Mouse (Mus musculus) ovary, adult 18-20 months (tissue): ENCODE results near the gene Dennd6a.
A peak's percentile ranks its signal among the peaks of the same experiment; 100 is the strongest.
"Not testable (repeated sequence)": the region's sequence is repeated elsewhere in the genome, so short reads cannot be mapped to it uniquely, and the experiment has no call there.

Source experiments
- DNase-seq: peaks from one replicate; pipeline ENCODE4 v3.0.0; 2022; ENCODE audit warnings: low spot score, mixed read lengths

Dennd6a gene

GRCm38 (mm10) chr14:26573556-26573955 is at the start of gene Dennd6a:
Gene Dennd6a, plus strand, starts transcription at chr14:26573856.
- DNase-seq = not testable (repeated sequence)

- no peak for DNase-seq
Measured at GRCm38 (mm10) chr14:26525955-26526354, 47.7 kb upstream of the Dennd6a start.

GRCm38 (mm10) chr14:26528296-26528695 is 45.4 kb upstream of the Dennd6a start:
- DNase-seq = no peak

- no peak for DNase-seq
Measured at GRCm38 (mm10) chr14:26530350-26530749, 43.3 kb upstream of the Dennd6a start.

GRCm38 (mm10) chr14:26531410-26532313 is 42.0 kb upstream of the Dennd6a start:
- no peak for DNase-seq

- no peak for DNase-seq
Measured at GRCm38 (mm10) chr14:26532752-26533151, 40.9 kb upstream of the Dennd6a start.

- DNase-seq = no peak
Measured at GRCm38 (mm10) chr14:26533267-26533666, 40.4 kb upstream of the Dennd6a start.

GRCm38 (mm10) chr14:26533821-26534756 is 39.6 kb upstream of the Dennd6a start:
- no peak for DNase-seq

GRCm38 (mm10) chr14:26534757-26535479 is 38.7 kb upstream of the Dennd6a start, which contains the start of gene Slmap:
Gene Slmap, minus strand, starts transcription at chr14:26534931.
- DNase-seq = peak; percentile 96

GRCm38 (mm10) chr14:26539241-26539640 is 34.4 kb upstream of the Dennd6a start:
- DNase-seq = no peak

- no peak for DNase-seq
Measured at GRCm38 (mm10) chr14:26540577-26540976, 33.1 kb upstream of the Dennd6a start.

GRCm38 (mm10) chr14:26542136-26542535 is 31.5 kb upstream of the Dennd6a start:
- no peak for DNase-seq

- no peak for DNase-seq
Measured at GRCm38 (mm10) chr14:26547516-26548488, 25.9 kb upstream of the Dennd6a start.

- no peak for DNase-seq
Measured at GRCm38 (mm10) chr14:26550712-26551111, 22.9 kb upstream of the Dennd6a start.

GRCm38 (mm10) chr14:26552441-26552840 is 21.2 kb upstream of the Dennd6a start:
- DNase-seq = no peak

- no peak for DNase-seq
Measured at GRCm38 (mm10) chr14:26552853-26553252, 20.8 kb upstream of the Dennd6a start.

GRCm38 (mm10) chr14:26557581-26557980 is 16.1 kb upstream of the Dennd6a start:
- DNase-seq = no peak

- no peak for DNase-seq
Measured at GRCm38 (mm10) chr14:26558536-26558935, 15.1 kb upstream of the Dennd6a start.

GRCm38 (mm10) chr14:26562247-26562646 is 11.4 kb upstream of the Dennd6a start:
- DNase-seq = no peak

GRCm38 (mm10) chr14:26569880-26570279 is 3.8 kb upstream of the Dennd6a start:
- DNase-seq = no peak
